Mouse (Mus musculus) MN1 (cell line): ENCODE data around the gene Xpo4.
"Not testable (repeated sequence)": the region's sequence is repeated elsewhere in the genome, so short reads cannot be mapped to it uniquely, and the experiment has no call there.

ENCODE experiments used
- DNase-seq: peaks from one replicate; pipeline ENCODE4 v3.0.0-alpha.2; 2016; ENCODE audit warnings: low spot score

Xpo4 gene

DNA sequence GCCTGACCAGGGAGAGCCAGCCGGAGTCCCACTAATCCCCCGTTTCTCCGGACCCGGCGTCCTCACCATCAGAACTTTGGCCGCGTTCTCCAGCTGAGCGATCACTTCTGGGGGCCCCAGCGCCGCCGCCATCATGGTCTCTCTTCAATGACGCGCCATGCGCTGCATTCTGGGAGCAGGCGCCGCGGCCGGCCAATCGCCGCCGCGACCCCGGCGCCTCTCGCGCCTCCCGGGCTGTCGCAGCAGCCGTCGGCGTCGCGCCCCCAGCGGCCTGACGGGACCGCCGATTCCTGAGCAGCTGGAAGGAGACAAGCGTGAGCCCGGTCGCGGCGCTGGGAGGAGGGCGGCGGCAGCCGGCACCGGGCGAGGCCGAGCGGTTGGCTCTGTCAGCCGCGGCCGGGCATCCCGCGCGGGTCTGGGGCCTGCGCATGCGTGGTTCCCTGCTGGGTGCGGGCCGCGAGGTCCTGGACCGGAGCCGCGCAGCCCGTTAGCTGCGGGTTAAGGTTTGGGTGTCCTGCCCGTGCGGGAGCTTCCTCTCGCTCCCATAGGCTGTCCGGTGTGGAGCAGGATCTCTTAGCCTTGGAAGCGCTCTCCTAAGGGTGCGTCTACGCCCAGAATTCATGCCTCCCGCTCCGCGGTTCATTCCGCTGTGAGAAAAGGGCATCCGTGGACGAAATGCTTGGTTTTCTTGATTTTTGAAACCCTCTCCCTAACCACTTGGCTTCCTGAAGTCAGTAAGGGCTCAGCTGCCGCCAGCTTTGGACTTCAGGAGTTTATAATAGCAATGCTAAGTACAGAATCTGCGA lies at the start of gene Xpo4:
TSS of gene Xpo4 (minus strand) at position 609 of the 806 bp plus-strand sequence.
- DNase-seq: peak; percentile 82

DNA sequence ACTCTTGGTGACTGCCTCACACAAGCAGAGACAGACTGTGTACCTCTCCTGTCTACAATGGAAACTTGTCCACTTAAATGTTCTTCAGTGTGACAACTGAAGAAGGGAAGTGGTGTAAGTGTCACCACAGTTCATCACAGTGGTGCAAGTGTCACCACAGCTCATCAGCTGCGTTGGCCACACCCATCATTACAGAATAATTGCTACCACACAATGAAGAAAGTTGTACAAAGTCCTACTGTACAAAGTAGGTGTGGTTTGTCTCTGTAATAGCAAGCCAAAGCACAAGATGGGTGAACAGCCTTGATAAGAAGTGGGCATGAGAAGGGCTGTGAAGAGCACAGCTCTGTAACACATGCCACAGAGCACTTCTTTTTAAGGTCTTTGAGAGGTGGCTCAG lies 47.7 kb upstream of the Xpo4 start:
- DNase-seq: no peak

DNA sequence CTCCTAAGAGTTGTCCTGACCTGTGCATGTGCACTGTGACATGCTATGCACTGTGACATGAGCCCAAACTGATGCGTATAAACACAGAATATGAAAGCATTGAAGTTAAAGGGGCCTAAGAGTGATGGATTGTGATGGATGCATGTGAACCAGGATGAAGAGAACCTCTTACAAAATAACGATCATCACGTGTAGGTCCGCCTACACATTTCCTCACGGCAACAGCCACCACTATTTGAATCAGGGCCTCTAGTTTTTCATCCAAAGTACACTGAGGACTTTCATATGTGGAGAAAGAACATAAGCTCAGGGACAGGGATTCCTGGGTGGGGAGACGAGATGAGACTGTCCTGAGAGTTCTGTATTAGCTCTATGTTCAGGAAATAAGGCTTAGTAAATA lies 45.8 kb upstream of the Xpo4 start:
- DNase-seq: no peak

DNA sequence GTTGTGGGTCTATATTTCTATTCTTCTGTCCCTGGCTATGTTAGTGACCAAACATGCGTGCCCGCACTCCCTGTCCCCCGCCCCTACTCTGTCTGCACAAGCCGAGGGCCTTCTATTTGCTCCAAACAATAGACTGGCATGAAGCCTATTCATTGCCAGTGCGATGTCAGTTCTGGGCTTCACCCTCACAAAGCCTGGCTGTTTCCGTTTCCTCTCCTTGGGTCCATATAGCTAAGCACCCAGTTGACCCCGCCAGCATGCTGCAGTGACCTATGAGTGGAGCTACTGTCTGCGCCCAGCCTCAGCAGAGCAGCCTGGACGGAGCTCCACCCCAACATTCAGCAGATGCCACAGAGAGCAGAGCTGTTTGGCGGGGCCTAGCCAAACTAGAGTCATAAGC lies 43.9 kb upstream of the Xpo4 start:
- no peak for DNase-seq

GRCm38 (mm10) chr14:57708580-57708979 lies 43.4 kb upstream of the Xpo4 start:
- DNase-seq: no peak

DNA sequence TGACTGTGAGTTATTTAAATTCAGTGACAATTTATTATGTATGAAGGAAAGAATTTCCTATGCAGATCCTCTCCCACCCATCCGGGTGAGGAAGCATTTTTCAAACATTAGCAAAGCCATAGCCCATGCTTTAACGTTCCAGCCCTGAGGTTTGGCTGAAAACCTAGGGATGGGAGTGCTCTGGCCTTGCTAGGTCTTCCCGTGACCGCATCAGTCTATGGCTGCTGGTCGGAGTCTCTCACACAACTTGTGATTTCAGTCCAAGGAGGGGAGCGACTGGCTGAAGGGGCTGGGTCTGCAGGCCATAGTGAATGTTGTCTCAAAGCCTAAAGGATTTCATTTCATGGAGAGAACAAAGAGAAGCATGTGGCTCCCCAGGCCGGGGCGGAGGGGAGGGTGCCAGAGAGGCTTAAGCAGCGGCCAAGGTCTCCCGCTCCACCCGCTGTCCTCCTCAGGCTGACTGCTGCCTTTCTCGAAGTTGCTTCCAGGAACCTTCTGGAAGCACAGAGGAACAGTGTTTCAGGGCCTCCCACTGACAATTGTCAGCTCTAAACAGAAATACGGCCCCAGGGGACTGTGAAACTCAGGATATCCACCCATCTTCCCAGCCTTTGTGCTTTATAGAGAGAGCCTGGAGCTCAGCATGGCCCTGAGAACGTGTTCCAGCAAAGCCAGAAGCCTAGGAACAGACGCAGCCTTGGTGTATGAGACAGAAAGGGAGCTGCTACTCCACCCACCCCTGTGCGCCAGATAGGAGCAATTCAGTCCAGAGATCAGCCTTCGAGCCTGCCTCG lies 42.1 kb upstream of the Xpo4 start:
- no peak for DNase-seq

DNA sequence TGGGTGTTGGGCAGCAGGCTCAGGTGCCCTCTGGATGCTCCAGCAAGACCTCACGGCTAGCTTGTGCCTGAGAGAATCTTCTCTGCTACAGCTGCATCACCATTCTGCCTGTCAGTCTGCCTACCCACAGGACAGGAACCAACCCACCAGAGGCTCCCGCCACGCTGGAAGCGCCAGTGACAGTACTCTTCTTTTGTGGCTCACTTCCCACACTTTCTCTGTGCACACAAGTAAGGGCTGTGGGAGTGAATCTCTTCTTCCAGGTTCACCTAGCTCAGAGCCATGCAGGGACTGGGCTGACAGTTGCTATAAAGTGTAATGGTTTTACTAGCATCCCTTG lies 41.5 kb upstream of the Xpo4 start:
- no peak for DNase-seq

DNA sequence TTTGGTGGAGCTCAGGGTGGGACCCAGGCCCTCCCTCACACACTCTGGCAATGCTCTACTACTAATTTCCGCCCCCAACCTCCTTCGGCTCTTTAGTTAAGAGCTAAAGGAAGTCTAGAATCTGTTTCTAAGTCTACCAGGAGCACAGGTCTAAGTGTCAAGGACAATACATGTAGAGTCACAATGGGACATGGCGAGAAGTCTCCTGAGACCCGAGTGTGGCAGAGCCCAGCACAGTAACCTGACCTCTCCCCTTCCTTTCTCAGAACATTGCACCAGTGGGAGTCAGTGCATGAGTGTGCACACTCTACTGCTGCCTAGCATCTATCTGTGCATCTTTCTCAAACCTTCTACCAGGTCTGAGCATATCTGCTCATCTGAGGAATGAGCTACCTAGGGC lies 40.5 kb upstream of the Xpo4 start:
- DNase-seq: no peak

DNA sequence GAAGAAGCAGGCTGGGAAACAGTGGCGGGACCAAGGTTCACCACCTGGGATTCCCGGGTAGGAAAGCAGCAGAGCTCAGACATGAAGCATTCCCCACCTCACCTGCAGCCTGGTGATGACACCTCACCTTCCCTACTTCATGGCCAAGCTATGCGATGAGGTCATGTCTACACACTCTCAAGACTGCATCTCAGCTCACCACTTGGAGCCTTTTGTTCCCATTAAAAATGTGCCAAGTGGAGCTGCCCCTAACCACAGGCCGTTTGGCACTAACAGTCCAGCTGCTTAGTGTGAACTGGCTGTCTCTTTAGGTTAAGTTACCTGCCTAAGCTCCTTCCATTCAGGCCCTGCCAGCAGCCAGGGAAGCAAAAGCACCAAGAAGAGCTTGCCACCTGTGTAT lies 39.8 kb upstream of the Xpo4 start:
- no peak for DNase-seq

GRCm38 (mm10) chr14:57701915-57702477 lies 36.8 kb upstream of the Xpo4 start:
- DNase-seq: no peak

- no peak for DNase-seq
These were observed 34.3 kb upstream of the Xpo4 start for GRCm38 (mm10) chr14:57699461-57699970.

DNA sequence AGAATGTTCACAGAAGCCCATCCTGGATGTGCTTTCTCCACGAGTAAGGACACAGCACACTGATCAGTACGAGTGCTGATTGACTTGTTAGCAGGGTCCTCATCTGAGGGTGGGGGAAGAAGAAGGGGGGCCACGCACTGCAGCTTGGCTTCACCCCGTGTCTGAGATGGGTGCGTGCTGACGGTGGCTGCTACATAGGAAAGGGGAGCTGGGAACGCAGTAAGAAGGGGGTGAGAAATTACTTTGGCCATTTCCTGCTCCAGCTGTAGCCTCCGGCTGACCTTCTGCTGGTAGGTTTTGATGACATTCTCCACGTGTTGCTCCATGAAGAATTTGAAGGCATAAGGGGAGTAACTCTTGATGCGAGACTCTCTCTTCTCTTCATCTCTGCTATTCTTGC lies 33.8 kb upstream of the Xpo4 start:
- no peak for DNase-seq

DNA sequence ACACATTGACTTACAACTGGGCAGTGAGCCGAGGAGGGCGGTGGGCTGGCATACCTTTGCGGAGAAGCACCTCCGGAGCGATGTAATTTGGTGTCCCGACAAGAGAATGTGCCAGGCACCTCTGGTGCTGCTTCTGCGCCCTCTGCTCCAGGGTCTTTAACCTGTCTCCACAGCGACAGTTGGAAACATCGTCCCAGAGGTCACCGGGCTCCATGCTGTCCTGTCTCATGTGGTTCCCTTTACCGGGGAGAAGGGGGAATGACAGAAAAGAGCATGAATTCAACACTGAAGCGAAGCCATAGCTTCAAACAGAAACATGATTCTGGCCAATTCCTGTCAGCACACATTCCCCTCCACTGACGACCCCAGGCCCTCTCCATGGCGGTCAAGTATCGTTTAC lies 30.8 kb upstream of the Xpo4 start:
- no peak for DNase-seq

- no peak for DNase-seq
These were observed 30.3 kb upstream of the Xpo4 start for GRCm38 (mm10) chr14:57695550-57695949.

GRCm38 (mm10) chr14:57694246-57694645 lies 29.0 kb upstream of the Xpo4 start:
- no peak for DNase-seq

GRCm38 (mm10) chr14:57692517-57693130 lies 27.4 kb upstream of the Xpo4 start:
- no peak for DNase-seq

GRCm38 (mm10) chr14:57691316-57691715 lies 26.1 kb upstream of the Xpo4 start:
- no peak for DNase-seq

DNA sequence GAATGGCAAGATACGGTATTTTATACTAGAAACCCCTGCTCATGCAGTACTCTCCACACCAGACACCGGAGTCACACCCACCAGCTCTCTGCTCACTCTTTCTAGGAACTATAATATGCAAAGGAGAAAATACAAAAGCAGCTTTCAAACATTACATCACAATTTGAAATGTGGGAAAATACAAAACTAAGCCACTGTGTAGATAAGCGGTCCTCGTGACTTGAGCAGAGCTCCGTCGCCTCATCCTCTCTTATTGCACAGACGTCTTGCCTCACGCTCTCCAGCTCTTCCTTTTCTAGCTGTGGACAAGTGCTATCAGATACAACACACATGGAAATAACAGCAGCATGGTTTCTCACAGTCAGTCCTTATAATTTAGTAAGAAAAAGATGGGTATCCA lies 25.5 kb upstream of the Xpo4 start:
- DNase-seq: no peak

DNA sequence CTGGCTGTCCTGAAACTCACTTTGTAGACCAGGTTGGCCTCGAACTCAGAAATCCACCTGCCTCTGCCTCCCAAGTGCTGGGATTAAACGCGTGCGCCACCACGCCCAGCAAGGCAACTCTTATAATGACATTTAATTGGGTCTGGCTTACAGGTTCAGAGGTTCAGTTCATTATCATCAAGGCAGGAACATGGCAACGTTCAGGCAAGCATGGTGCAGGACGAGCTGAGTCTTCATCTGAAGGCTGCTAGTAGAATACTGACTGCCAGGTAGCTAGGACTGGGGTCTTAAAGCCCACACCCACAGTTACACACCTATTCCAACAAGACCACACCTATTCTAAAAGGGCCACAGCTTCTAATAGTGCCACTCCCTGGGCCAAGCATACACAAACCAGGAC lies 22.8 kb upstream of the Xpo4 start:
- DNase-seq: not testable (repeated sequence)

DNA sequence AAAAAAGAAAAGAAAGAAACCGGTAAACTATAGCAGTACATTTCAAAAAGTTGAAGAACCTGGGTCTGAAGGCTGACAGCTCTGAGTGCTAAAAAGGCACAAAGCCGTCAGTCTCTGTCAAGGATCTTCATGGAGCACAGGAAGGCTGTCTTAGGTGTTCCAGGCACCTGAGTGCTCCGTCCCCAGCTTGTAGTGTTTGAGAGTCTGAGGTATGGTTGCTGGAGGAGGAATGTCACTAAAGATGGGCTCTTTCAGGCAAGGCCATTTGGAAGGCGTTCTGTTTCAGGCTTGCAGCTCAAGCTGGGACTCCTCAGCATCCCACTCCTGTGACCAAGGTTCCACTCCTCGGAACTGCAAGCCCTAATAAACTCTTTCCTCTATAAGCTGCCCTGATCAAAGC lies 22.2 kb upstream of the Xpo4 start:
- no peak for DNase-seq

DNA sequence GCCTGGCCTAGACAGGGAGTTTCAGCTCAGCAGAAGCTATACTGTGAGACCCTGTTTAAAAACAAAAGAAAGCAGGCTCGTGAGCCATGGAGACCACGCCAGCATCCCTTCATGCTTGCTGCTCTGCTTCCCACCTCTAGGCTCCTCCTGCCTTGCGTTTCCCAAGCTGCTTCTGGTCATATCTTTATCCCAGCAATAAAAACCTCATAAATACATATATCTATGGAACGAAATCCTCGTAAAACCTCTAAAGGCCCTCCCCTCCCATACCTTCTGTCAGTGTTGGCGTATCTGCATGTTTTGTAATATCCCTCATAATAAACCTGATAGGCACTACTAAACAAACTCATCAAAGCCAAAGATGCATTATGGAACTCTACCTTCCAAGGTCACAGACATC lies 21.4 kb upstream of the Xpo4 start:
- DNase-seq: no peak

GRCm38 (mm10) chr14:57684579-57684978 lies 19.3 kb upstream of the Xpo4 start:
- no peak for DNase-seq

DNA sequence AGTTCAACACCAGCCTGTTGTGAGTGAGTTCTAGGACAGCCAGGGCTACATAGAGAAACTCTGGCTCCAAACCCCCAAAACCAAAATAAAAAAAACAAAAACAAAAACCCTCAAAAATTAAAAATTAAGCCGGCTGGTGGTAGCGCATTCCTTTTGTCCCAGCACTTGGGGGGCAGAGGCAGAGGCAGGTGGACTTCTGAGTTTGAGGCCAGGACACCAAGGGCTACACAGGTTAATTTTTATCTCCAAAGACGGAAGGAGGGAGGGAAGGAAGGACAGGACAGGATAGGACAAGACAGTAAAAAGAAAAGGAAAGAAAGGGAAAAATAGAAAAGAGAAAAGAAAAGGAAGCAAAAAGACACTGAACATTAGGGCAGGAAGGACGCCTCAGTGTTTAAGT lies 17.5 kb upstream of the Xpo4 start:
- no peak for DNase-seq
